Mouse (Mus musculus) heart, postnatal 0 days (tissue): Measurements from ENCODE around the gene Gm49027.

Experiments
- CTCF ChIP-seq: IDR thresholded peaks from 2 replicates; pipeline ENCODE4 v1.5.1; 2016; ENCODE audit warnings: antibody characterized with exemption, control low read depth, low read depth
- EP300 ChIP-seq: IDR thresholded peaks from 2 replicates; pipeline ENCODE4 v1.6.1; 2016; ENCODE audit warnings: antibody characterized with exemption, low read depth

DNA sequence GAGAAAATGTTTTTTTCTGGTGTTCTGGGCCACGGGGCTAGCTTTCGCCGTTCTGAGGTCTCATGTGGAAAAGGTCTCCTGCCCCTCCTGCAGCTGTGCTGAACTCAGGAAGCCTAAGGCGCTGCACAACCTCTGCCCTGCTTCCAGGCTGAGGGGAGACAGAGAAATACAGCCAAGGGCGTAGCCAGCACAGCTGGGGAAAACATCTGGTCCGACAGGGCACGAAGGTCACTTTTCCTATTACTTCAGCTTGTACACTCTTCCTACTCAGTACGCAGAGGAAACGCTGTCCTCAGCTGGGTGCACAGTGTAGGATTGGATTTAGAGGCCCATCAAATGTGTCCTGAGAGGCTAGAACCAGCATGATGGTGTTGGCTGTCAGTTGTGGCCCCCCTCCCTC is 35.4 kb downstream of the Gm49027 start:
- TF ChIP-seq CTCF (no peak), EP300 (0 out of 2 replicates have a peak, but pooled peaks have one; percentile 56)
